Mouse (Mus musculus) CH12.LX (cell line): ENCODE results near the gene Msi2. TPM values are rescaled to one million over a fixed set of nuclear protein-coding genes. Genes with fewer than 3 reads are reported as not detected.

Experiments used
- DNase-seq: peaks from one replicate; pipeline ENCODE4 v3.0.0-alpha.2; 2013; ENCODE audit errors: extremely low read depth
- H3K27ac ChIP-seq: 2 replicates; pipeline ENCODE4 v1.5.1; 2012; ENCODE audit warnings: low read depth, mild to moderate bottlenecking, control low read depth, moderate library complexity; ENCODE audit not compliant: insufficient read depth
- H3K27me3 ChIP-seq: replicated peaks from 2 replicates; pipeline ENCODE3; 2012; ENCODE audit warnings: inconsistent platforms
- H3K36me3 ChIP-seq, 2 experiments: replicated peaks in 1 of 2; 2 replicates each; pipeline versions ENCODE3 to v1.6.1; 2012; ENCODE audit warnings: inconsistent platforms in 1 of 2, low read length in 1 of 2, mild to moderate bottlenecking in 1 of 2, mixed read lengths in 1 of 2, moderate library complexity in 1 of 2; ENCODE audit not compliant: control insufficient read depth in 1 of 2, insufficient read depth in 1 of 2
- H3K4me1 ChIP-seq, 2 experiments: 2 replicates each; pipeline ENCODE4 v1.6.1; 2012; ENCODE audit warnings: inconsistent platforms in 1 of 2, moderate library complexity in 1 of 2; ENCODE audit not compliant: insufficient read depth in 2 of 2, control insufficient read depth in 1 of 2
- H3K4me2 ChIP-seq: 2 replicates; pipeline ENCODE4 v1.6.1; 2012; ENCODE audit warnings: low read depth, mild to moderate bottlenecking, control low read depth; ENCODE audit not compliant: poor library complexity, insufficient read depth, severe bottlenecking
- H3K4me3 ChIP-seq, 3 experiments: fragments of 150-350 bp in 1 of 3; sonication (generic) in 1 of 3; replicated peaks in 1 of 3; 2 replicates each; pipeline versions ENCODE3 to v1.5.1; 2011 to 2012; ENCODE audit warnings: low read depth in 2 of 3, low read length in 2 of 3, mild to moderate bottlenecking in 2 of 3, moderate library complexity in 2 of 3, control low read depth in 1 of 3, improper control_type of control experiment in 1 of 3, inconsistent platforms in 1 of 3, mixed read lengths in 1 of 3; ENCODE audit not compliant: poor library complexity in 1 of 3
- H3K79me2 ChIP-seq: replicated peaks from 2 replicates; pipeline ENCODE4 v1.6.1; 2012; ENCODE audit warnings: mild to moderate bottlenecking, moderate library complexity; ENCODE audit not compliant: control insufficient read depth, poor library complexity, insufficient read depth, severe bottlenecking; ENCODE audit errors: extremely low read depth
- H3K9ac ChIP-seq: 2 replicates; pipeline ENCODE4 v1.6.1; 2012; ENCODE audit warnings: low read depth, mild to moderate bottlenecking, control low read depth, moderate library complexity; ENCODE audit not compliant: insufficient read depth
- H3K9me3 ChIP-seq: replicated peaks from 2 replicates; pipeline ENCODE3; 2012; ENCODE audit warnings: low read length, inconsistent platforms, mixed read lengths
- BHLHE40 ChIP-seq: IDR thresholded peaks from 2 replicates; pipeline ENCODE4 v1.6.1; 2011; ENCODE audit warnings: mild to moderate bottlenecking, low read depth, low read length, improper control_type of control experiment
- CHD1 ChIP-seq: IDR thresholded peaks from 2 replicates; pipeline ENCODE4 v1.6.1; 2012; ENCODE audit warnings: low read depth, low read length, improper control_type of control experiment, inconsistent platforms
- CHD2 ChIP-seq: IDR thresholded peaks from 2 replicates; pipeline ENCODE4 v1.6.1; 2011; ENCODE audit warnings: low read length, improper control_type of control experiment
- CTCF ChIP-seq, 2 experiments: IDR thresholded peaks in 1 of 2; conservative IDR thresholded peaks in 1 of 2; 2 replicates each; pipeline ENCODE4 v1.5.1; 2011 to 2012; ENCODE audit warnings: low read depth in 2 of 2, low read length in 2 of 2, improper control_type of control experiment in 1 of 2, inconsistent platforms in 1 of 2, mild to moderate bottlenecking in 1 of 2, moderate library complexity in 1 of 2
- E2F4 ChIP-seq: IDR thresholded peaks from 2 replicates; pipeline ENCODE4 v1.6.1; 2011; ENCODE audit warnings: low read depth, low read length, improper control_type of control experiment; ENCODE audit not compliant: insufficient replicate concordance
- EP300 ChIP-seq: IDR thresholded peaks from 2 replicates; pipeline ENCODE4 v1.6.1; 2011; ENCODE audit warnings: low read length, improper control_type of control experiment
- ETS1 ChIP-seq: conservative IDR thresholded peaks from 2 replicates; pipeline ENCODE4 v1.6.1; 2012; ENCODE audit warnings: low read depth, mild to moderate bottlenecking, inconsistent platforms, low read length, improper control_type of control experiment, moderate library complexity
- GABPA ChIP-seq: IDR thresholded peaks from 2 replicates; pipeline ENCODE4 v1.6.1; 2012; ENCODE audit warnings: low read depth, low read length, improper control_type of control experiment, inconsistent platforms; ENCODE audit not compliant: insufficient replicate concordance
- JUN ChIP-seq: IDR thresholded peaks from 2 replicates; pipeline ENCODE4 v1.6.1; 2011; ENCODE audit warnings: low read depth, mild to moderate bottlenecking, low read length, improper control_type of control experiment, moderate library complexity; ENCODE audit not compliant: insufficient read depth
- JUND ChIP-seq: conservative IDR thresholded peaks from 2 replicates; pipeline ENCODE4 v1.6.1; 2011; ENCODE audit warnings: low read depth, low read length, improper control_type of control experiment
- KAT2A ChIP-seq: IDR thresholded peaks from 2 replicates; pipeline ENCODE4 v1.6.1; 2012; ENCODE audit warnings: low read length, improper control_type of control experiment, inconsistent platforms; ENCODE audit not compliant: insufficient replicate concordance
- MAFK ChIP-seq: IDR thresholded peaks from 2 replicates; pipeline ENCODE4 v1.6.1; 2011; ENCODE audit warnings: low read length, improper control_type of control experiment; ENCODE audit not compliant: insufficient replicate concordance
- MAZ ChIP-seq: IDR thresholded peaks from 2 replicates; pipeline ENCODE4 v1.6.1; 2012; ENCODE audit warnings: low read depth, mild to moderate bottlenecking, inconsistent platforms, low read length, improper control_type of control experiment, moderate library complexity
- MEF2A ChIP-seq: IDR thresholded peaks from 2 replicates; pipeline ENCODE4 v1.6.1; 2014; ENCODE audit warnings: low read depth, mild to moderate bottlenecking, inconsistent platforms, low read length, improper control_type of control experiment, borderline replicate concordance
- MXI1 ChIP-seq: IDR thresholded peaks from 2 replicates; pipeline ENCODE4 v1.6.1; 2011; ENCODE audit warnings: mild to moderate bottlenecking, low read depth, low read length, improper control_type of control experiment
- MYC ChIP-seq: IDR thresholded peaks from 2 replicates; pipeline ENCODE4 v1.6.1; 2011; ENCODE audit warnings: low read depth, mild to moderate bottlenecking, improper control_type of control experiment, low read length
- NELFE ChIP-seq: IDR thresholded peaks from 2 replicates; pipeline ENCODE4 v1.6.1; 2011; ENCODE audit warnings: low read depth, low read length, improper control_type of control experiment
- NRF1 ChIP-seq: IDR thresholded peaks from 2 replicates; pipeline ENCODE4 v1.6.1; 2014; ENCODE audit warnings: low read depth, mild to moderate bottlenecking, inconsistent platforms, low read length, improper control_type of control experiment, moderate library complexity
- PAX5 ChIP-seq: IDR thresholded peaks from 2 replicates; pipeline ENCODE4 v1.6.1; 2012; ENCODE audit warnings: low read length, inconsistent platforms, mixed read lengths
- POLR2AphosphoS2 ChIP-seq: IDR thresholded peaks from 2 replicates; pipeline ENCODE4 v1.6.1; 2011; ENCODE audit warnings: low read depth, low read length, improper control_type of control experiment
- RAD21 ChIP-seq: IDR thresholded peaks from 2 replicates; pipeline ENCODE4 v1.6.1; 2011; ENCODE audit warnings: low read depth, mild to moderate bottlenecking, low read length, improper control_type of control experiment, moderate library complexity
- RCOR1 ChIP-seq: conservative IDR thresholded peaks from 2 replicates; pipeline ENCODE4 v1.6.1; 2012; ENCODE audit warnings: low read depth, mild to moderate bottlenecking, inconsistent platforms, low read length, improper control_type of control experiment
- SMC3 ChIP-seq: IDR thresholded peaks from 2 replicates; pipeline ENCODE4 v1.6.1; 2011; ENCODE audit warnings: low read depth, low read length, improper control_type of control experiment
- UBTF ChIP-seq: IDR thresholded peaks from 2 replicates; pipeline ENCODE4 v1.6.1; 2012; ENCODE audit warnings: low read depth, mild to moderate bottlenecking, inconsistent platforms, low read length, improper control_type of control experiment, moderate library complexity
- USF2 ChIP-seq: conservative IDR thresholded peaks from 2 replicates; pipeline ENCODE4 v1.6.1; 2011; ENCODE audit warnings: low read depth, low read length, improper control_type of control experiment
- ZKSCAN1 ChIP-seq: IDR thresholded peaks from 2 replicates; pipeline ENCODE4 v1.6.1; 2012; ENCODE audit warnings: low read depth, inconsistent platforms, low read length, improper control_type of control experiment, borderline replicate concordance
- ZMIZ1 ChIP-seq: IDR thresholded peaks from 2 replicates; pipeline ENCODE4 v1.6.1; 2012; ENCODE audit warnings: low read depth, mild to moderate bottlenecking, inconsistent platforms, low read length, improper control_type of control experiment
- ZNF384 ChIP-seq: IDR thresholded peaks from 2 replicates; pipeline ENCODE4 v1.6.1; 2012; ENCODE audit warnings: low read depth, low read length, improper control_type of control experiment, inconsistent platforms
- dilution Hi-C: fragments of 300-500 bp; cut with MboI; formaldehyde crosslinking; loops from 2 replicates; pipeline ENCODE4 v1.14.3; 2020; ENCODE audit warnings: low sequenced_read_pairs; ENCODE audit not compliant: extremely low pct_unique_long_range_greater_than_20kb, extremely low pct_ligation_motif_present
- in situ Hi-C: fragments of 300-500 bp; cut with MboI; formaldehyde crosslinking; loops from 3 replicates; pipeline ENCODE4 v1.14.3; 2019; ENCODE audit warnings: low sequenced_read_pairs, low pct_ligation_motif_present, low pct_unique_long_range_greater_than_20kb, mixed read lengths
- polyA plus RNA-seq: library from polyadenylated mRNA; unstranded; fragments of >175 nt; gene quantifications from 2 replicates; pipeline ENCODE4 v1.2.1, GENCODE M21; 2012; ENCODE audit warnings: low read depth; ENCODE audit not compliant: insufficient read length
- total RNA-seq, 2 experiments: library from RNA; depleted of rRNA; stranded (reverse); fragments of 300-350 nt in 1 of 2; fragments of >200 nt in 1 of 2; gene quantifications; 2 replicates each; pipeline ENCODE4 v1.2.3; 2012 to 2014

The Msi2 gene
- total and polyA plus RNA-seq, 3 experiments, result 40.3 to 73.1 (median 52.6) TPM

DNA sequence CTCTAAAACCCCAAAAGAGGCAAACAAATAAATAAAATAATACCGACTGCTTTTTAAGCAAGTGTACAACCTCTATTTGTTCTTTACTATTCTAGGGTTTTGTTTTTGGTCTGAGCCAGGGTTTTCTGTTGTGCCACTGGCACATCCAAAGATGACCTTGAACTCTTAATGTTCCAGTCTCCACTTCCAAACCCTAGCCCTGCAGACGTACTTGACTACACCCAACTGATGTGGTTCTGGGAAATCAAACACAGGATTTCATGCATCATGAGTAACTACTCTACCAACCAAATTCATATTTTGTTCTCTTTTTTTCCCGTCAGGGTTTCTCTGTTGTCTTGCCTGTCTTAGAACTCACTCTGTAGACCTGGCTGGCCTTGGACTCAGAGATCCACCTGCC is 200.0 kb downstream of the Msi2 start:
- no peaks in the 10 kb centered on the region for H3K27me3 ChIP-seq
- DNase-seq, result no peak
- no peak for TF ChIP-seq BHLHE40
- no peak for TF ChIP-seq ZMIZ1
- no peak for TF ChIP-seq NRF1
- TF ChIP-seq ZNF384, result no peak
- TF ChIP-seq KAT2A, result no peak
- no peak for TF ChIP-seq RAD21
- TF ChIP-seq CHD2, result no peak
- TF ChIP-seq E2F4, result no peak
- no peak for TF ChIP-seq JUND
- TF ChIP-seq, all 38 proteins: peak for 0
- H3K79me2 ChIP-seq, result no peaks in the 10 kb centered on the region
- H3K4me3 ChIP-seq, result no peak overlapping the region
- no peaks in the 10 kb centered on the region for H3K9me3 ChIP-seq
- H3K27ac ChIP-seq, result no peak overlapping the region
- H3K36me3 ChIP-seq, result peaks cover 0 to 59% of the 10 kb centered on the region in 2 experiments
- no peak overlapping the region for H3K9ac ChIP-seq
- dilution Hi-C loops (no loop called here), in situ Hi-C loops (no loop called here)
- H3K4me2 ChIP-seq, result no peak overlapping the region
- peaks cover 16 to 82% of the 10 kb centered on the region in 2 experiments for H3K4me1 ChIP-seq

DNA sequence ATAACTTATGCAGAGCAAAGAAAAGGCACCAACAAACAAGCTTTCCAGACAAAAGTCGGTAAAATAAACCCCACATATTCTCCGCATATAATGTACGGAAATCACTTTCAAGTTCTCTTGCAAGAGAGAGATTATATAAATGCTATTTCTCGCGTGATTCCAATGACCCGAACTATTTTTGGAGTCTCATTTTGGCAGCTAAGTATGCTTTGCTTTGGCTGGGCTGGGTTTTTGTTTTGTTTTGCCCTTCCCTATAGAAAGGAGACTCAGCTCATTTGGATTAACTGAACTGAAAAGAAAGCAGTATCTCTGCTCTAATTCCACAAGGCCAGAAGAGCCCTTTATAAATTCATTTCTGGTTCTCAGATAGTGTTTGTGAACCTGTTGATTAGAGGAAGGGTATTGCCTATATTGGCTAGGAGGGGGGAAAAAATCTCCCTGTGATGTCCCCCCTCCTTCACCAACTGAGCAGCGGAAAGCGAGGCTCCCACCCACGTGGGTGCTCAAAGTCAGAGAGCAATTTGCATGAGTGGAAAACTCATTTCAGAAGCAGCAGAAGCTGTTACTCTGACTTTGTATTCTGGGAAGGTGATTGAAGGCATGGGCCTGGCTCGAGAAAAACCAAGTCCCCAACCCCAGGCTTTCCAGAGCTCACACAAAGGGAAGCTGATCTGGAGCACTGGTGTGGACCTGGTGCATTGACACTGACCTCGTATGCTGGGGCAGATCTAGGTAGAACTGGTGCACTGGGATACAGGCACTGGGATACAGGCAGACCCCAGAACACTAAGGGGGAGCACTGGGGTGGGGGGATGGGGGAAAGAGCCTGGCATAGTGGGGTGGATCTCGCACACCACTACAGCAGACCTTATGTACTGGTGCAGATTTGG is 201.5 kb downstream of the Msi2 start:
- Histone ChIP-seq H3K27me3 (no peaks in the 10 kb centered on the region), H3K79me2 (no peaks in the 10 kb centered on the region), H3K36me3 (peaks cover 0 to 58% of the 10 kb centered on the region in 2 experiments), H3K9me3 (no peaks in the 10 kb centered on the region), H3K4me1 (peaks cover 16 to 83% of the 10 kb centered on the region in 2 experiments), H3K4me2 (0 out of 2 replicates have a peak overlapping the region, but pooled peaks have one; percentile 24), H3K27ac (peak overlapping the region; percentile 22; the same call in 1 of the 2 replicates), H3K9ac (no peak overlapping the region), H3K4me3 (no peak overlapping the region)
- in situ Hi-C loops, result no loop called here
- dilution Hi-C loops, result no loop called here
- peak; percentile 69 for DNase-seq
- TF ChIP-seq POLR2AphosphoS2, result no peak
- TF ChIP-seq MXI1, result peak; percentile 40
- no peak for TF ChIP-seq NELFE
- no peak for TF ChIP-seq MAFK
- TF ChIP-seq BHLHE40, result no peak
- TF ChIP-seq EP300, result peak; percentile 67; the same call in 1 of the 2 replicates
- TF ChIP-seq MEF2A, result no peak
- TF ChIP-seq SMC3, result peak; percentile 9; the same call in 1 of the 2 replicates
- TF ChIP-seq CHD2, result no peak
- 0 out of 2 replicates have a peak, but pooled peaks have one; percentile 29 for TF ChIP-seq USF2
- no peak for TF ChIP-seq RCOR1
- no peak; the same call in 1 of the 2 replicates for TF ChIP-seq RAD21
- TF ChIP-seq ZKSCAN1, result no peak
- no peak for TF ChIP-seq MAZ
- peak; percentile 32; the same call in 1 of the 2 replicates for TF ChIP-seq JUND
- TF ChIP-seq UBTF, result no peak
- no peak for TF ChIP-seq CTCF (conservative IDR thresholded peaks at IDR 0.05 in 1 of 2, IDR thresholded peaks at IDR 0.05 in 1 of 2; ENCODE audit: low read depth in 2 of 2, low read length in 2 of 2)
- peak; percentile 76 for TF ChIP-seq MYC
- TF ChIP-seq E2F4, result no peak
- TF ChIP-seq CHD1, result no peak
- TF ChIP-seq ETS1, result peak; percentile 60
- TF ChIP-seq GABPA, result no peak
- TF ChIP-seq ZNF384, result no peak
- no peak for TF ChIP-seq NRF1
- no peak for TF ChIP-seq PAX5
- no peak for TF ChIP-seq JUN
- TF ChIP-seq KAT2A, result no peak
